Mouse (Mus musculus) liver, embryonic 14.5 days (tissue): ENCODE data around the gene Bin2. TPM values are rescaled to one million over a fixed set of nuclear protein-coding genes. Genes with fewer than 3 reads are reported as not detected.
A peak's percentile ranks its signal among the peaks of the same experiment; 100 is the strongest.

Experiments used
- ATAC-seq: fragments of 200-750 bp; cut with Nextera tagmentation; 2 replicates; pipeline ENCODE4 v1.8.0; 2017; ENCODE audit warnings: moderate number of reproducible peaks, mild to moderate bottlenecking, moderate library complexity; ENCODE audit not compliant: insufficient read depth
- DNase-seq, 3 experiments: peaks; one replicate each; pipeline ENCODE4 v3.0.0-alpha.2; 2012 to 2013; ENCODE audit warnings: low read depth in 3 of 3, low spot score in 3 of 3
- H3K27ac ChIP-seq: fragments of 300-500 bp; sonication (generic); 2 replicates; pipeline ENCODE4 v1.5.1; 2014; ENCODE audit warnings: moderate library complexity, mild to moderate bottlenecking, control low read depth, inconsistent platforms
- H3K27me3 ChIP-seq: fragments of 300-500 bp; sonication (generic); 2 replicates; pipeline ENCODE4 v1.6.1; 2014; ENCODE audit warnings: mild to moderate bottlenecking, low read length, moderate library complexity; ENCODE audit not compliant: control insufficient read depth, insufficient read depth
- H3K36me3 ChIP-seq: fragments of 300-500 bp; sonication (generic); replicated peaks from 2 replicates; pipeline ENCODE4 v1.6.1; 2014; ENCODE audit warnings: low read depth; ENCODE audit not compliant: control insufficient read depth, insufficient read depth
- H3K4me1 ChIP-seq, 2 experiments: fragments of 200-500 bp in 1 of 2; fragments of 300-500 bp in 1 of 2; sonication (generic) in 1 of 2; replicated peaks; 2 replicates each; pipeline ENCODE4 v1.6.1; 2012 to 2014; ENCODE audit warnings: antibody characterized with exemption in 1 of 2, inconsistent platforms in 1 of 2, low read length in 1 of 2; ENCODE audit not compliant: control insufficient read depth in 2 of 2, insufficient read depth in 2 of 2
- H3K4me2 ChIP-seq: fragments of 300-500 bp; sonication (generic); 2 replicates; pipeline ENCODE4 v1.6.1; 2014; ENCODE audit warnings: low read depth, mild to moderate bottlenecking, control low read depth, moderate library complexity
- H3K4me3 ChIP-seq, 2 experiments: fragments of 200-500 bp in 1 of 2; fragments of 300-500 bp in 1 of 2; sonication (generic) in 1 of 2; 2 replicates each; pipeline ENCODE4 v1.5.1; 2012 to 2014; ENCODE audit warnings: low read depth in 2 of 2, low read length in 2 of 2, mild to moderate bottlenecking in 2 of 2, control low read depth in 1 of 2, inconsistent platforms in 1 of 2, moderate library complexity in 1 of 2; ENCODE audit not compliant: insufficient read depth in 1 of 2
- H3K9ac ChIP-seq: fragments of 300-500 bp; sonication (generic); replicated peaks from 2 replicates; pipeline ENCODE4 v1.6.1; 2014; ENCODE audit warnings: mild to moderate bottlenecking, control low read depth, moderate library complexity
- H3K9me3 ChIP-seq: fragments of 300-500 bp; sonication (generic); 2 replicates; pipeline ENCODE4 v1.6.1; 2016; ENCODE audit warnings: low read length, mixed read lengths; ENCODE audit not compliant: control insufficient read depth
- CTCF ChIP-seq: IDR thresholded peaks from 2 replicates; pipeline ENCODE4 v1.5.1; 2016; ENCODE audit warnings: antibody characterized with exemption, low read depth, control low read depth
- EP300 ChIP-seq: IDR thresholded peaks from 2 replicates; pipeline ENCODE4 v1.6.1; 2016; ENCODE audit warnings: antibody characterized with exemption, low read depth
- WGBS: fragments of 180-500 bp; shearing (Covaris S2); extraction: QIAGEN DNeasy Blood & Tissue Kit; methylation state at CpG from one replicate; pipeline ENCODE4 v1.1.7; 2014; ENCODE audit not compliant: insufficient replicate concordance; 5-methylcytosine and 5-hydroxymethylcytosine counted together
- polyA plus RNA-seq, 2 experiments: library from polyadenylated mRNA; depleted of rRNA in 1 of 2; stranded (reverse) in 1 of 2; unstranded in 1 of 2; fragments of >200 nt; fragmentation: Nextera tagmentation in 1 of 2; extraction: Ambion mirVana in 1 of 2; gene quantifications; 2 replicates each; pipeline versions ENCODE4 v1.2.1 to v1.2.3; 2012 to 2014

Gene Bin2
- polyA plus RNA-seq, 2 experiments = 12.7 to 17.5 TPM

GRCm38 (mm10) chr15:100694406-100694805, 25.1 kb upstream of the Bin2 start:
- no peak overlapping the region for H3K4me2 ChIP-seq
- ATAC-seq = no peak

GRCm38 (mm10) chr15:100691990-100692389, 22.6 kb upstream of the Bin2 start:
- 18% methylated on average over 3 of the region's 3 CpGs for WGBS
- DNase-seq (no peak), ATAC-seq (no peak)
- Histone ChIP-seq H3K27me3 (no peaks in the 10 kb centered on the region), H3K36me3 (no peaks in the 10 kb centered on the region), H3K4me1 (peaks cover 0 to 8% of the 10 kb centered on the region in 2 experiments; a peak in 3 of 4 replicates), H3K9me3 (peaks cover 5% of the 10 kb centered on the region; the same call in 1 of the 2 replicates), H3K4me3 (no peak overlapping the region), H3K9ac (no peak overlapping the region), H3K27ac (no peak overlapping the region), H3K4me2 (no peak overlapping the region)
- no peak for TF ChIP-seq CTCF
- no peak for TF ChIP-seq EP300

More at GRCm38 (mm10) chr15:100694406-100694805, 25.1 kb upstream of the Bin2 start:
- Histone ChIP-seq H3K4me1 (no peaks in the 10 kb centered on the region), H3K4me3 (no peak overlapping the region), H3K27me3 (no peaks in the 10 kb centered on the region), H3K27ac (no peak overlapping the region), H3K9me3 (peaks cover 5% of the 10 kb centered on the region; the same call in 1 of the 2 replicates), H3K36me3 (no peaks in the 10 kb centered on the region), H3K9ac (no peak overlapping the region)
- WGBS = 68% methylated on average over 9 of the region's 9 CpGs
- no peak for DNase-seq
- TF ChIP-seq EP300 (no peak), CTCF (no peak)

- H3K36me3 ChIP-seq = no peaks in the 10 kb centered on the region
- no peak for TF ChIP-seq CTCF
- no peak for TF ChIP-seq EP300
- H3K27ac ChIP-seq = no peak within 1 kb of the TSS
- DNase-seq (no peak), ATAC-seq (no peak)
- H3K9me3 ChIP-seq = peaks cover 5% of the 10 kb centered on the region; the same call in 1 of the 2 replicates
- 46% methylated on average over 8 of the region's 8 CpGs for WGBS
- peak within 1 kb of the TSS in 1 of 2 experiments; percentile 26; a peak in 3 of 4 replicates for H3K4me3 ChIP-seq
- H3K9ac ChIP-seq = no peak within 1 kb of the TSS; the same call in 1 of the 2 replicates
- H3K4me1 ChIP-seq = peaks cover 10 to 30% of the 10 kb centered on the region in 2 experiments
- H3K4me2 ChIP-seq = peak within 1 kb of the TSS; percentile 52
- no peaks in the 10 kb centered on the region for H3K27me3 ChIP-seq
Observed at GRCm38 (mm10) chr15:100687430-100687971, 18.1 kb upstream of the Bin2 start, which contains the start of gene Cela1. Gene Cela1, minus strand, starts transcription at chr15:100687921.

GRCm38 (mm10) chr15:100686989-100687388, 17.6 kb upstream of the Bin2 start:
- peak overlapping the region in 1 of 2 experiments; percentile 26; a peak in 3 of 4 replicates for H3K4me3 ChIP-seq
- H3K4me1 ChIP-seq = peaks cover 10 to 30% of the 10 kb centered on the region in 2 experiments
- no peak overlapping the region; the same call in 1 of the 2 replicates for H3K9ac ChIP-seq
- H3K9me3 ChIP-seq = peaks cover 5% of the 10 kb centered on the region; the same call in 1 of the 2 replicates
- TF ChIP-seq CTCF (no peak), EP300 (no peak)
- no peaks in the 10 kb centered on the region for H3K36me3 ChIP-seq
- no peak overlapping the region for H3K27ac ChIP-seq
- ATAC-seq (peak; percentile 47), DNase-seq (no peak)
- peak overlapping the region; percentile 52 for H3K4me2 ChIP-seq
- no peaks in the 10 kb centered on the region for H3K27me3 ChIP-seq
- 4% methylated on average over 12 of the region's 12 CpGs for WGBS

- H3K27ac ChIP-seq = no peak overlapping the region
- peaks cover 5% of the 10 kb centered on the region; the same call in 1 of the 2 replicates for H3K9me3 ChIP-seq
- H3K36me3 ChIP-seq = no peaks in the 10 kb centered on the region
- H3K4me1 ChIP-seq = peaks cover 10 to 31% of the 10 kb centered on the region in 2 experiments
- 78% methylated on average over 6 of the region's 6 CpGs for WGBS
- DNase-seq (no peak), ATAC-seq (peak; percentile 24; the same call in 1 of the 2 replicates)
- peak overlapping the region; percentile 52 for H3K4me2 ChIP-seq
- TF ChIP-seq CTCF (no peak), EP300 (no peak)
- no peak overlapping the region for H3K9ac ChIP-seq
- H3K4me3 ChIP-seq = no peak overlapping the region
- H3K27me3 ChIP-seq = no peaks in the 10 kb centered on the region
Observed at GRCm38 (mm10) chr15:100686434-100686833, 17.1 kb upstream of the Bin2 start.
